Mouse (Mus musculus): ENCODE results near the gene Tbx22. TPM values are rescaled to one million over a fixed set of nuclear protein-coding genes. Genes with fewer than 3 reads are reported as not detected.

The Tbx22 gene
- total RNA-seq (2021), result not detected

DNA sequence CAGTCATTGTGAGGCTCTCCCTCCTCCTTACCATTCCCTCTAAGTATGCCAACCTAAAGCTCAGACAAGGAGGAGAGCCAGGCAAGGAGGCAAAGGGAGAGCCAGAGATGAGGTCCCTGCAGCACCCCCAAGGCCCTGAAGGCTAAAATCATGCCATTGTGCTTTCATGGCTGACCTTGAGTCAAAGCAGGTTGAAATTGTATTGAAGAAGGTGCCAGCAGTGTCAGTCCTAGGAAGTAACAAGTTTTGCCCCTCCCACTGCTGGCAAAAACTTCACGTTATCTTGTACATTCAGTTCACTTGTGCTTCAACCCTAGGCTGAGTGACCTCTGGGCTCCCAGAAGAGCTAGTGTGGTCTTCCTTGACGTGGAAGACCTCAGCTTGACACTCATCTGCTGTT, at the start of gene Tbx22:
Tbx22 (plus strand) TSS at position 301 of the 400 bp plus-strand sequence.
- intact Hi-C loops (cut with DNase I), result no loop called here
- no peak for DNase-seq (ENCODE audit: low spot score)

DNA sequence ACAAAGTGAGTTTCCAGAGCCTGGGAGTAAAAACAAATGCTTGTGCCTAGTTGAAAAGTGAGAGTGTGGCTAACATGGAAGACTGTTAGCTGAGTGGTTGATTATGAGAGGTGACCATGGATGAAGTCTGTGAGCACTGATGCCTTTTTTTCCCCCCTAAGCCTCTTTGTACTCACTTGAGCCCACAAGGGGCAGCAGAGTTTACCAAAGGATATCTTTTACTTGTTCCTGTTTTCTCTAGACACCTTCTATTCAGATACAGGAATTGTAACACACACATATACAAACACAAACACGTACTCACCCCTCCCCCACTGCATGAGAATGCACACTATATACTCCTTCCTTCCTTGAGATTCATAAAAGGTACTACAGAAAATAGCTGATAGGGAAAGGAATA, 913 bp downstream of the Tbx22 start:
- DNase-seq (ENCODE audit: low spot score), result no peak
- intact Hi-C loops (cut with DNase I), result no loop called here

GRCm38 (mm10) chrX:107679203-107679602, 11.4 kb downstream of the Tbx22 start:
- DNase-seq (ENCODE audit: low spot score), result no peak
- intact Hi-C loops (cut with DNase I), result no loop called here

DNA sequence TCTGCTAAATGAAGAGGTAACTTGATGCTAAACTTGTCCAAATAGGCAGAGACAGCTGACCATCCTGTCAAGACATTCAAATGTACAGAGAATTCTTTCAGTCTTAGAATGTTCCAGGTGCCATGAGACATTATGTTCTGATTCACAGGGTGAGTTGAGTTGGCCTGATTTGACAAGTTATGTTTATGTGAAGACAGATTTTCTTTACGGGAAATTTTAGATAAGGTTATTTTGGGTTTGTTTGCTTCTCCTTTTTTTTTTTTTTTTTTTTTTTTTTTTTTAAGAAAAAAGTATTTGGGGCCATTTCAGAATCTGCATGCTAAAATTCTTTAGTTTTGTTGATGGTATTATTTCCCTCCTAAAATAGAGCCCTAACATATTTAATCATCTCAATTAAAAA, 40.8 kb downstream of the Tbx22 start:
- no peak for DNase-seq (ENCODE audit: low spot score)
- intact Hi-C loops (cut with DNase I), result no loop called here

DNA sequence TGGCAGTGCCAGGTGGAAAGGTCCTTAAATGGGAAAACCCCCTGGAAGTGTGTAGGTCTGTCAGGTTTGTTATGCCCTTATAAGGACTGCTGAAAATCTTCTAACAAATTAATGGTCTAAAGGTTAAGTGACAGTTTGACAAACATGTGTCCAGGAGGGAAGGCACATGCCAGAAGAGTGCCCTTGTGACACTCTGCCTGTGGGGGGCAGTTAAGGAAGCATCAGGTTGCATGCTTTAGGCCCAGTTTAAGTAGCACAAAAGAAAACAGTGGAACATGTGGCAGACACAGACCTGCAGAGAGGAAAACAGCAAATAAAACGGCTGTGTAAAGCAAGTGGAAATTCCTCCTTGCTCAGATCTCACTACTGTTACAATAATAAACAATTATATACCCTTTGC, 55.8 kb downstream of the Tbx22 start:
- no peak for DNase-seq (ENCODE audit: low spot score)
- intact Hi-C loops (cut with DNase I), result no loop called here

Other genes with a start within 250 kb of the Tbx22 start
- gene Tent5d, start 124.6 kb downstream of the Tbx22 start, total RNA-seq (2021), result not detected
- gene 2610002M06Rik, start 148.4 kb downstream of the Tbx22 start, total RNA-seq (2021), result 1 to 10 TPM; 4.9 to 5.6 TPM

All from heart, postnatal 25 days (tissue).